Mouse (Mus musculus): Measurements from ENCODE around the gene Il18.
A peak's percentile ranks its signal among the peaks of the same experiment; 100 is the strongest.

Gene Il18

GRCm38 (mm10) chr9:50553547-50553946 lies 1.1 kb upstream of the Il18 start:
- DNase-seq (ENCODE audit: low spot score in 2 of 2) = peak; percentile 57 to 60

GRCm38 (mm10) chr9:50555094-50555446 lies 443 bp downstream of the Il18 start, which contains the start of gene Bco2:
Gene Bco2 (minus strand): TSS chr9:50555181.
- no peak for DNase-seq (ENCODE audit: low spot score in 2 of 2)

- DNase-seq (ENCODE audit: low spot score in 2 of 2) = no peak
Measured at GRCm38 (mm10) chr9:50561145-50561917, 6.7 kb downstream of the Il18 start, which contains the start of gene Tex12. Gene Tex12 (minus strand): TSS chr9:50561325.

- DNase-seq (ENCODE audit: low spot score in 2 of 2) = no peak
Measured at GRCm38 (mm10) chr9:50561918-50562360, 7.3 kb downstream of the Il18 start.

GRCm38 (mm10) chr9:50565173-50565572 lies 10.5 kb downstream of the Il18 start:
- no peak for DNase-seq (ENCODE audit: low spot score in 2 of 2)

GRCm38 (mm10) chr9:50565940-50566339 lies 11.3 kb downstream of the Il18 start:
- DNase-seq (ENCODE audit: low spot score in 2 of 2) = no peak

- no peak for DNase-seq (ENCODE audit: low spot score in 2 of 2)
Measured at GRCm38 (mm10) chr9:50567372-50567771, 12.7 kb downstream of the Il18 start.

- no peak for DNase-seq (ENCODE audit: low spot score in 2 of 2)
Measured at GRCm38 (mm10) chr9:50567881-50568280, 13.3 kb downstream of the Il18 start.

GRCm38 (mm10) chr9:50569599-50570525 lies 15.2 kb downstream of the Il18 start:
- no peak for DNase-seq (ENCODE audit: low spot score in 2 of 2)

- no peak for DNase-seq (ENCODE audit: low spot score in 2 of 2)
Measured at GRCm38 (mm10) chr9:50580370-50580769, 25.7 kb downstream of the Il18 start.

- no peak for DNase-seq (ENCODE audit: low spot score in 2 of 2)
Measured at GRCm38 (mm10) chr9:50585145-50585818, 30.7 kb downstream of the Il18 start.

- no peak for DNase-seq (ENCODE audit: low spot score in 2 of 2)
Measured at GRCm38 (mm10) chr9:50586955-50587354, 32.3 kb downstream of the Il18 start.

GRCm38 (mm10) chr9:50590856-50591518 lies 36.4 kb downstream of the Il18 start:
- peak; percentile 11 to 36 for DNase-seq (ENCODE audit: low spot score in 2 of 2)

- DNase-seq (ENCODE audit: low spot score in 2 of 2) = no peak
Measured at GRCm38 (mm10) chr9:50592955-50593354, 38.3 kb downstream of the Il18 start.

GRCm38 (mm10) chr9:50593544-50593943 lies 38.9 kb downstream of the Il18 start:
- peak; percentile 24 to 50 for DNase-seq (ENCODE audit: low spot score in 2 of 2)

- DNase-seq (ENCODE audit: low spot score in 2 of 2) = no peak
Measured at GRCm38 (mm10) chr9:50594794-50595417, 40.3 kb downstream of the Il18 start.

- no peak for DNase-seq (ENCODE audit: low spot score in 2 of 2)
Measured at GRCm38 (mm10) chr9:50596973-50597372, 42.3 kb downstream of the Il18 start.

- no peak for DNase-seq (ENCODE audit: low spot score in 2 of 2)
Measured at GRCm38 (mm10) chr9:50601536-50601935, 46.9 kb downstream of the Il18 start.

GRCm38 (mm10) chr9:50602055-50602845 lies 47.6 kb downstream of the Il18 start:
- no peak for DNase-seq (ENCODE audit: low spot score in 2 of 2)

Data from spleen, postnatal 36 days (tissue).